Mouse (Mus musculus) lung, adult 2 months (tissue): ENCODE data around the gene 6030408B16Rik.

Experiments used
- CTCF ChIP-seq: fragments of 200-500 bp; IDR thresholded peaks from 2 replicates; pipeline ENCODE4 v1.5.1; 2011; ENCODE audit warnings: mild to moderate bottlenecking, low read length, control low read depth; ENCODE audit not compliant: insufficient read depth
- POLR2A ChIP-seq: fragments of 200-500 bp; IDR thresholded peaks from 2 replicates; pipeline ENCODE4 v1.6.1; 2011; ENCODE audit warnings: low read depth, mild to moderate bottlenecking, control low read depth, low read length, borderline replicate concordance; ENCODE audit errors: extremely low read depth

GRCm38 (mm10) chr15:101325991-101326534, 33.1 kb downstream of the 6030408B16Rik start:
- TF ChIP-seq CTCF = no peak
- TF ChIP-seq POLR2A = no peak
